Mouse (Mus musculus) regulatory T cell (primary cell): ENCODE data around the gene Afg3l1.
"Not testable (repeated sequence)": the region's sequence is repeated elsewhere in the genome, so short reads cannot be mapped to it uniquely, and the experiment has no call there.

Source experiments
- in situ Hi-C: fragments of 300-600 bp; cut with MboI, MseI; formaldehyde crosslinking; loops from one replicate; pipeline ENCODE4 v1.15.1; 2025; ENCODE audit warnings: high pct_unique_total_duplicates

Gene Afg3l1

DNA sequence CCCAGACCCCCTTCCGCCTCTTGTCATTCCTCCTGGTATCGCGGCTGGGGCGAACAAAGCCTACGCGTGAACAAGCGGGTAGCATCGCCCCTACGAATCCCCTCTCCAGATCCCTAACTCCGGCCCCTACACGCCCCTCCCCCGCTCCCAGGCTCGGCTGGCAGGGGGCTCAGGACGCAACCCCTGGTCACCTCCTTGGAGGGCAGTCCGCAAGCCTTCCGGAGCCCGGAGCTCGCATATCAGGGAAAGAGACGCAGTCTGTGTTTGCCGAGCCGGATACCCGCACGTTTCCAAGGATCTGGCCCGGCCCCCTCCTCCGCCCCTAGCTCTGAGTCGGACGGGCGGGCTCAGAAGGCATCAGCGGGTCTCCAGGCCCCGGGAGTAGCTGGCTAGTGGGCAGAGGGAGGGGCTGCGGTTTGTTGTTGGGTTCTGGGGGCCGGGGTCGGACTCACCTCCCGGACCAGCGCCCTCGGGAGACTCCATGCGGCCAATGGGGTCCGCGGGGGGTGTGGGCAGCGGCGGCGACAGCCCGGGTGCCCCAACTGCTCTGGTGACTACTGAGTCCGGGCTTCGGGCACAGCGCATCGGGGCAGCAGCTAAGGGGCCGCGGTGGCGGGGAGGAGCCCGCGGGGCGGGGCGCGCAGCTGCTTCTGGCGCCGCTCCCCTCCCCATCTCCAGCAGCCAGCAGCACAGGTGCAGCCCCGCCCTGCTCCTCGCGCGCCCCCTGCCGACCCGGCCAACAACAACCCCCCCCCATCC lies 37.3 kb downstream of the Afg3l1 start, which contains the start of gene Dbndd1:
Gene Dbndd1 (minus strand): TSS at position 683 of the 759 bp plus-strand sequence.
- in situ Hi-C loops, result no loop called here

DNA sequence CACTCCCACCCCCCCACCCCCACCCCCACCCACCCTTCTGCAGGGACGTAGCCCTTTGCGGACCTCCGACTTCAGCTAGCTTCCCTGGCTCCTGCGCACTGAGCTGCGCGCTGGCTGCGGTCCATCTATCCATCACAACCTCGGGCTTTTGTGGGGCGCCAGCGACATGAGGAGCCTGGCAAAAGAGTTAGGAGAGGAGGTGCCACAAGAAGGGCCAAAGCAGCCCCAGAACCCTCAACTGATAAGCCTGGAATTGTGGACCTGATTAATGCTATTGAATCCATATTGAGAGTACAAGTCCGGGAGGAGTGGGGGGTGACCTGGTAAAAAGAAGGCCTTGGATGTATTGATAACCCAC lies 37.8 kb downstream of the Afg3l1 start:
- in situ Hi-C loops, result no loop called here

DNA sequence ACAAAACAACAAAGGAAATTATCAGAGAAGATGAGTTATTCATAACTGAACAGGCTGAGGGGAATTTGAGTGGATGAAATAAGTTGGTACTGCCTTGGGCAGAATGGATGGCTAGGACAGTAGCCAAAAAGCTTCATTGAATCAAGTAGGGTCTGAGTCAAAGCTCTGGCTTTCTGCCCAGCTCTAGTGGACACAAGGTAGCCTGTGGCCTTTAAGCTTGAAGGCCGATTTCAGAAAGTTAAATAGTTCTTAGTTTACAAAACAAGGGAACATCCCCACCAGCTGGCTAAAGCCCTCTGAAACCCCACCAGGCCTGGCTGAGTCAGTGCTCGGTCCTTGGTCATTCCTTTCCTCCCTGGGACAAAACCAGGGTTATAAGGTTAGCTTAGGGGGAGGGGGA lies 38.9 kb downstream of the Afg3l1 start:
- in situ Hi-C loops, result no loop called here

DNA sequence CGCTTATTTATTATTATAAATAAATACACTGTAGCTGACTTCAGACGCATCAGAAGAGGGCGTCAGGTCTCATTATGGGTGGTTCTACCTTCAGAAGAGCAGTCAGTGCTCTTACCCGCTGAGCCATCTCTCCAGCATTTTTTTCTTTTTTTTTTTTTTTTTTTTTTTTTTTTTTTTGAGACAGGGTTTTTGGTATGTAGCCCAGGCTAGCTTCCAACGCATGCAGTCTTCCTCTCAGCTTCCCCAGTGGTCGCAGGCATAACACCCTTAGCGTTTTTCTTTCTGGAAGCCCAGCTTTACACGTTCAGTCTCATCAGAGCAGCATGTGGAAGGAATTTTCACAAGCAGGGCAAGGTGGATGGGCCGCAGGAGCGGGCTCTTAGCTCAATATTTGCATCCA lies 40.5 kb downstream of the Afg3l1 start:
- in situ Hi-C loops, result no loop called here

DNA sequence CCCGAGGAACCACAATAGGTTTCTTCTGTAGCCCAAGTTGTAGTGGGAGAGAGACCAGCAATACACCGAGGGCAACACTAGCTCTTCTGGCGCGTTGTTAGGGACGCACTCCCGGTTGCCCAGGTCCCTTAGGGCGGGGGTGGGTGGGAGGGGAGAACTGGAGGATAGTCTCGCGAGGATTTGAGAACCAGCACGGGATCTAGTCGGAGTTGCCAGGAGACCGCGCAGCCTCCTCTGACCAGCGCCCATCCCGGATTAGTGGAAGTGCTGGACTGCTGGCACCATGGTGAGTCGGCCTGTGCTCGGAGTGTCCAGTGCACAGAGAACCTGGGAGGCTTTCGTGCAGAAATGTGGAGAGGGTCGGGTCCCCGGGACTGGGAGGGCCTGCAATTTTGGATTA lies 41.0 kb downstream of the Afg3l1 start, which contains the start of gene Gas8:
Gene Gas8 (plus strand): TSS at position 168 of the 400 bp plus-strand sequence.
- in situ Hi-C loops, result no loop called here

DNA sequence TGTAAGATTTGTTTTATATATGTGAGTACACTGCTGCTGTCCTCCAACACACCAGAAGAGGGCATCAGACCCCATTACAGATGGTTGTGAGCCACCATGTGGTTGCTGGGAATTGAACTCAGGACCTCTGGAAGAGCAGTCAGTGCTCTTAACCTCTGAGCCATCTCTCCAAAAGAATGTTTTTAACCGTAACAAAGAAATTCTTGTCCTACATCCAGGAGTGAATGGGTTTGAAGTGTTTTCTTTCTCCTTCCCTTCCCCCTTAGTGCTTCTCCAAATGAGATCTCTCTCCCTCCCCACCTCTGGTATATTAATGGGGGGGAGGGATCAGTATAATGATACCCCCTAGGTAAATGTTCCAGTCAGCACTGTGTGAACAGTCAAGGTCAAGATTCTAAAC lies 42.3 kb downstream of the Afg3l1 start:
- in situ Hi-C loops, result not testable (repeated sequence)

DNA sequence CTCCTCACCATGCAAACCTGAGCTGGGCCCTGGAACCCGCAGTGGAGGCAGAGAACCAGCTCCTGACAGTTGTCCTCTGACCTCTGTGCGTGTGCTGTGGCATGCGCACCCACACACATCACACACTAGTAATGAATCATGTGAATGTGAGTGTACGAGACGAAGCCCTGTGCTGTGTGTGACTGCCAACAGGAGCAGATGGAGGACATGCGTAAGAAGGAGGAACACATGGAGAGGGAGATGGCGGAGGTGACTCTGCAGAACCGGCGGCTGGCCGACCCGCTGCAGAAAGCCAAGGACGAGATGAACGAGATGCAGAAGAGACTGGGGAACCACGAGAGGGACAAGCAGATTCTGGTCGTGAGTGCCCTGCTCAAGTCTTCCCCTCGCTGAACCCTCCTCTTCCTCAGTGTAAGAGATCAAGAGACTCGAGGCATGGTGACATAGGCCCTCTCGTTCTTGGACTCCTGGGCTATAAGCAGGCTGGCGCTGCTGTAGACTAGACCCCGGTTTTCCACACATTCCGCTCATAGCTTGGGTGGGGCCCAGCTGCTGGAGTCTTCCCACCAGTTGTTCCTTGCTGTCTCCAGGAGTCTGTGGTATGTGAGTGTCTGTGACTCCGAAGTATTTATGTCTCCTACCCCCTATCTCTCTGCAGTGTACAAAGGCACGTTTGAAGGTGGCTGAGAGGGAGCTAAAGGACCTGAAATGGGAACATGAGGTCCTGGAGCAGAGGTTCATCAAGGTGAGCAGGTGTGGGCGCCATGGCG lies 50.2 kb downstream of the Afg3l1 start:
- in situ Hi-C loops, result no loop called here

DNA sequence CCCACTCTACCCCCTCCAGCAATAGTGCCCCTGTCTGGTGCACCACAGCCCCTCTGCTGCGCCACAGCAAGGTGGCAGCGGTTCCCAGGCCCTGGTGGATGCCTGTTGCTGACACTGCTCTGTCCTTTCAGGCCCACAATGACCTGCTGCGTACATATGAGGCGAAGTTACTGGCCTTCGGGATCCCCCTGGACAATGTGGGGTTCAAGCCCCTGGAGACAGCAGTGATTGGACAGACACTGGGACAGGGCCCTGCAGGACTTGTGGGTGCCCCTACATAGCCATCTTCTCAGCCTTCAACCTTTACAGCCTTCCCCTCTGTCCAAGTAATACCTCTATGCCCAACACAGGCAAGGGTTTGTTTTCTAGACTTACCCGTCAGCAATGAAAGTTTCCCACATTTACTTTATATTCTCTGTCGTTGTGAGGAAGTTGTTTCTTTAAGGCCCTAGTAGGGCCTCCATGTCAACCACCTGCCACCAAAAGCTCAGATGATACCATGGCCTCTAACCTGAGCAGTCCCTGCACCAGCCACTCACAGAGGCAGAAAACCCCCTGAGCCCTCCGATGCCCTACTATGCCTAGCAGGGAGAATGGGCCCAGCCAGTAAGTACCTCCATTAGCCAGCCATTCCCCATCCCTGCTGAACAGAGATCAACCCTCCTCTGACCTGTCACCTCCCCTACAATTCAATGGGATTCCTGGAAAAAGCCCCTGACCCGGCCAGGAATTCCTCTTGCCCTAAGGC lies 58.7 kb downstream of the Afg3l1 start:
- in situ Hi-C loops, result loop anchor here (5.0 kb wide), 1 partner anchor 86 kb away; no protein-coding TSS in a partner anchor

DNA sequence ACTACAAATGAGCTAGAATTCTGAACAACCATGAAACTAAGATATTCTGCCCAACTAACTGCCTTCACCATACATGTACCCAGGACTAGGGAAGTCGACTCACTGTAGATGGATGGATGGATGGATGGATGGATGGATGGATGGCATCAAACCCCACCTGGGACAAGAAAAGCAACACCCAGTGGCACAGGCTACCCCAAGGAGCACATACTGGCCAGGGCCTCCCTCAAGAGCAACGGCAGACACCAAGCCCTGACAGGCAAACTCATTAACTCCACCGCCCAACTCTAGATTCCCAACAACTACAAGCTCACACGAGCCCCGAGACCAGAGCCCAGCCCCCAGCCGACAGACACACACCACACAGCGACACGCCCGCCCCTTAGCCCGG lies 59.3 kb downstream of the Afg3l1 start:
- in situ Hi-C loops, result loop anchor here (5.0 kb wide), 1 partner anchor 85 kb away; no protein-coding TSS in a partner anchor

DNA sequence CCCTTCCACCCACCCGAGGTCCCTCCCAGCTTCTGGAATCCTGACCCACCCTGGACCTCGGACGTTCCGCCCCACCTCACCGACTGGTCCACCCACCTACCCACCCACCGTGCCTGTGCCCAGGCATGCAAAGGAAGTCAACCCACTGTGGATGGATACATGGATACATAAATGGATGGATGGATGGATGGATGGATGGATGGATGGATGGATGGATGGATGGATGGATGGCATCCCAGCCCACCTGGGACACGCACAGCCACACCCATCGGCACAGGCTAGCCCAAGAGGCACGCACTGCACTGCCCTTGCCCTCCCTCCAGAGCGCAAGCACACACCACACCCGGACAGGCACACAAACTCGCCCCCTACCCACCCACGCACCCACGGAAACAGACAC lies 59.9 kb downstream of the Afg3l1 start:
- in situ Hi-C loops, result loop anchor here (5.0 kb wide), 1 partner anchor 85 kb away; no protein-coding TSS in a partner anchor
